Mouse (Mus musculus) liver, embryonic 14.5 days (tissue): ENCODE measurements around the gene Ampd3.
A peak's percentile ranks its signal among the peaks of the same experiment; 100 is the strongest.

Experiments used
- CTCF ChIP-seq: IDR thresholded peaks from 2 replicates; pipeline ENCODE4 v1.5.1; 2016; ENCODE audit warnings: antibody characterized with exemption, low read depth, control low read depth
- EP300 ChIP-seq: IDR thresholded peaks from 2 replicates; pipeline ENCODE4 v1.6.1; 2016; ENCODE audit warnings: antibody characterized with exemption, low read depth

DNA sequence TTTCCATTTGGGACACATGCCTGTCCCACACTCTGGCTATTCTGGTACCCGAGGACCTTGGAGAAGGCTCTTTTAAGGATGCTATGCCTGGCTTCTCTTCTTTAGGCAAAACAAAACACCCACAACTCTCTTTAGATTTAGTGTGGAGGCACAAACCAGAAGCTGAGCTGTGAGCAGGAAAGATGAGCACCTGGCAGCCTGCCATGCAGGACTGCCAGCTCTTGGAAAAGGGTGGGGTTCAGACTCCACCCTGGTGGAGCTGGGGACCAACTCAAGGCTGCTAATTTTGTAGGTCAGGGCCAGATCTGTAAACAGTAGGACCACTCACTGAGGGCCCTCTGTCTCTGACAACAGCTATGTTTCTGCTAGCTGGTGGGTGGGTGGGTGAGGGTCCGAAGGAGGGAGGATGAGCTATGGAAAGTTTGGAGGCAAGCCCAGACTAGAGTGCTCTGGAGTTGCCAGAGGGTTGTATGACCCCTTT is 13.3 kb downstream of the Ampd3 start:
- TF ChIP-seq EP300 (no peak), CTCF (0 out of 2 replicates have a peak, but pooled peaks have one; percentile 12)
